ENCODE assay signal across 16 mouse cellular contexts in genomic region chr13:18768495-18768894, GRCm38 (mm10).
"Had no signal": no experiment of that assay in that cellular context is flagged by ENCODE, and none has a peak within 500 bp of the region (broad histone marks: within the 10 kb centered on the region; RNA-seq: fewer than 3 reads in every experiment).

No protein-coding gene starts in this region.

- H3K4me2 ChIP-seq: limb, embryonic 15.5 days; liver, embryonic 13.5 days; lung, embryonic 15.5 days had no signal

- ATAC-seq: liver, postnatal 0 days had no signal

- H3K27ac ChIP-seq: kidney, postnatal 0 days; limb, embryonic 15.5 days; liver, embryonic 13.5 days; lung, embryonic 15.5 days had no signal

- H3K36me3 ChIP-seq: limb, embryonic 15.5 days; liver, embryonic 13.5 days; lung, embryonic 15.5 days had no signal

- H3K4me3 ChIP-seq: limb, embryonic 15.5 days; liver, embryonic 13.5 days; lung, embryonic 15.5 days had no signal

- H3K4me1 ChIP-seq: liver, embryonic 13.5 days; lung, embryonic 15.5 days had no signal

- H3K27me3 ChIP-seq: limb, embryonic 15.5 days; liver, embryonic 13.5 days; lung, embryonic 15.5 days had no signal

- H3K9ac ChIP-seq: limb, embryonic 15.5 days; liver, embryonic 13.5 days; liver, postnatal 0 days; lung, embryonic 15.5 days had no signal

- H3K9me3 ChIP-seq: limb, embryonic 15.5 days; liver, embryonic 13.5 days; lung, embryonic 15.5 days had no signal

- DNase-seq: kidney, adult 11 months; kidney, adult 9 months; kidney, postnatal 36 days; layer of hippocampus, adult 9-11 months; layer of hippocampus, postnatal 36 days; liver, embryonic 13.5 days; liver, postnatal 0 days; lung, postnatal 14 days; retina, postnatal 1 day; right cerebral cortex, postnatal 4 days; spleen, adult 18-20 months; thymus, adult 18-20 months; thymus, postnatal 14 days had no signal
